Mouse (Mus musculus): ENCODE measurements around the gene Aff3. TPM values are rescaled to one million over a fixed set of nuclear protein-coding genes. Genes with fewer than 3 reads are reported as not detected.

Gene Aff3
- polyA plus RNA-seq, 1 experiment = not detected

DNA sequence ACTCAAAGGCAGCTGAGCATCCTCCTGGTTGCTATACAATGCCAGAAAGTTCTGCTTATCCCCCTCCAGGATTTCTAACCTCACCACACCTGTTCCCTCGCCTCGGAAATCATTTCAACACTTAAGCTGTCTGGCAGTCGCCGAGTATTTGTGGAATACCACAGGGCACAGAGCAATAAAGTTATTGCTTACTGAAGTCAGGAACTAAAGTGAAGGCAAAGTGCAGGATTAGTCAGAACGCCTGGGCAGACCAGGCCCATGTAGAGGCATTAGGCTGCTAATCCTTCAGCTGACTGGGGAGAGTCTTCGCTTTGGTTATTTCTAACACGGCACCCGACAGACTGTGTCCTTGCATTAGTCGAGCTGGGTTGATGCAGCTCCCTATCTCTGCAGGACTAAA, 277.3 kb downstream of the Aff3 start:
- Histone ChIP-seq H3K4me1 (ENCODE audit: control insufficient read depth, insufficient read depth, low read length) (peaks cover 23% of the 10 kb centered on the region), H3K27ac (ENCODE audit: insufficient read depth, low read depth, low read length) (no peak overlapping the region), H3K4me3 (ENCODE audit: insufficient read depth, low read depth, low read length) (no peak overlapping the region)
- TF ChIP-seq POLR2A (IDR thresholded peaks at IDR 0.05; ENCODE audit: insufficient read depth, low read depth, low read length) (no peak), CTCF (IDR thresholded peaks at IDR 0.05; ENCODE audit: insufficient read depth, low read depth, low read length) (no peak)
- WGBS = 87% methylated on average over 9 of the region's 9 CpGs

GRCm38 (mm10) chr1:38384457-38385121, 280.2 kb downstream of the Aff3 start:
- Histone ChIP-seq H3K27ac (ENCODE audit: insufficient read depth, low read depth, low read length) (no peak overlapping the region), H3K4me1 (ENCODE audit: control insufficient read depth, insufficient read depth, low read length) (peaks cover 11% of the 10 kb centered on the region), H3K4me3 (ENCODE audit: insufficient read depth, low read depth, low read length) (no peak overlapping the region)
- TF ChIP-seq POLR2A (IDR thresholded peaks at IDR 0.05; ENCODE audit: insufficient read depth, low read depth, low read length) (no peak), CTCF (IDR thresholded peaks at IDR 0.05; ENCODE audit: insufficient read depth, low read depth, low read length) (no peak)
- 28% methylated on average over 16 of the region's 16 CpGs for WGBS

DNA sequence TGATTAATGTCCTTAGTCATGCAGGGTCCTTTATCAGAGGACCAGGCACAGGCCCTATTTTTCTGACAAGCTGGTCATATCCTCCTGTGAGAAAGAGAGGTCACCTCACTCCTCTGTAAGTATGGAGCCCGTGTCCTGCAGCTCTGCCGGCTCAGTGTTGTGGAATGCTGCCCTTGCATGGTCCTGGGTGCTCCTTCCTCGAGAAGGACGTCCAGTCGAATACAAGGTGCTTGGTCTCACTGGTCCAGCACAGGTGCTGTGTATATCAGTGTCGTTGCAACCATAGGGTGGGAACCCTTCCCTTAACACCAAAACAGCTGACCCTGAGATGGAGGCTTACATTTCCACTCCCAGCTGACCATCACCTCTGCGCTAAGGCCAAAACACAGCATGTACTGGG, 280.7 kb downstream of the Aff3 start:
- TF ChIP-seq POLR2A (IDR thresholded peaks at IDR 0.05; ENCODE audit: insufficient read depth, low read depth, low read length) (no peak), CTCF (IDR thresholded peaks at IDR 0.05; ENCODE audit: insufficient read depth, low read depth, low read length) (no peak)
- H3K27ac ChIP-seq (ENCODE audit: insufficient read depth, low read depth, low read length) = no peak overlapping the region
- H3K4me3 ChIP-seq (ENCODE audit: insufficient read depth, low read depth, low read length) = no peak overlapping the region
- peaks cover 9% of the 10 kb centered on the region for H3K4me1 ChIP-seq (ENCODE audit: control insufficient read depth, insufficient read depth, low read length)
- 92% methylated on average over 7 of the region's 7 CpGs for WGBS

GRCm38 (mm10) chr1:38382683-38383082, 282.1 kb downstream of the Aff3 start:
- 69% methylated on average over 4 of the region's 4 CpGs for WGBS
- Histone ChIP-seq H3K27ac (ENCODE audit: insufficient read depth, low read depth, low read length) (no peak overlapping the region), H3K4me3 (ENCODE audit: insufficient read depth, low read depth, low read length) (no peak overlapping the region), H3K4me1 (ENCODE audit: control insufficient read depth, insufficient read depth, low read length) (peaks cover 6% of the 10 kb centered on the region)
- TF ChIP-seq CTCF (IDR thresholded peaks at IDR 0.05; ENCODE audit: insufficient read depth, low read depth, low read length) (no peak), POLR2A (IDR thresholded peaks at IDR 0.05; ENCODE audit: insufficient read depth, low read depth, low read length) (no peak)

- Histone ChIP-seq H3K27ac (ENCODE audit: insufficient read depth, low read depth, low read length) (no peak overlapping the region), H3K4me1 (ENCODE audit: control insufficient read depth, insufficient read depth, low read length) (no peaks in the 10 kb centered on the region), H3K4me3 (ENCODE audit: insufficient read depth, low read depth, low read length) (no peak overlapping the region)
- TF ChIP-seq CTCF (IDR thresholded peaks at IDR 0.05; ENCODE audit: insufficient read depth, low read depth, low read length) (no peak), POLR2A (IDR thresholded peaks at IDR 0.05; ENCODE audit: insufficient read depth, low read depth, low read length) (no peak)
- WGBS = 92% methylated on average over 3 of the region's 3 CpGs
Observed at GRCm38 (mm10) chr1:38377930-38378329, 286.8 kb downstream of the Aff3 start.

GRCm38 (mm10) chr1:38369166-38369565, 295.6 kb downstream of the Aff3 start:
- no peak overlapping the region for H3K27ac ChIP-seq (ENCODE audit: insufficient read depth, low read depth, low read length)
- TF ChIP-seq CTCF (IDR thresholded peaks at IDR 0.05; ENCODE audit: insufficient read depth, low read depth, low read length) = no peak
- TF ChIP-seq POLR2A (IDR thresholded peaks at IDR 0.05; ENCODE audit: insufficient read depth, low read depth, low read length) = no peak
- H3K4me1 ChIP-seq (ENCODE audit: control insufficient read depth, insufficient read depth, low read length) = peaks cover 6% of the 10 kb centered on the region
- no peak overlapping the region for H3K4me3 ChIP-seq (ENCODE audit: insufficient read depth, low read depth, low read length)
- WGBS = 58% methylated on average over 8 of the region's 8 CpGs

GRCm38 (mm10) chr1:38368081-38368689, 296.6 kb downstream of the Aff3 start:
- TF ChIP-seq CTCF (IDR thresholded peaks at IDR 0.05; ENCODE audit: insufficient read depth, low read depth, low read length) = no peak
- TF ChIP-seq POLR2A (IDR thresholded peaks at IDR 0.05; ENCODE audit: insufficient read depth, low read depth, low read length) = no peak
- WGBS = 80% methylated on average over 6 of the region's 6 CpGs

GRCm38 (mm10) chr1:38367404-38368080, 297.2 kb downstream of the Aff3 start:
- TF ChIP-seq POLR2A (IDR thresholded peaks at IDR 0.05; ENCODE audit: insufficient read depth, low read depth, low read length) (no peak), CTCF (IDR thresholded peaks at IDR 0.05; ENCODE audit: insufficient read depth, low read depth, low read length) (no peak)
- WGBS = 92% methylated on average over 14 of the region's 14 CpGs
- H3K27ac ChIP-seq (ENCODE audit: insufficient read depth, low read depth, low read length) = no peak overlapping the region
- peaks cover 6% of the 10 kb centered on the region for H3K4me1 ChIP-seq (ENCODE audit: control insufficient read depth, insufficient read depth, low read length)
- no peak overlapping the region for H3K4me3 ChIP-seq (ENCODE audit: insufficient read depth, low read depth, low read length)

More at GRCm38 (mm10) chr1:38368081-38368689, 296.6 kb downstream of the Aff3 start:
- H3K4me3 ChIP-seq (ENCODE audit: insufficient read depth, low read depth, low read length) = no peak overlapping the region
- peaks cover 6% of the 10 kb centered on the region for H3K4me1 ChIP-seq (ENCODE audit: control insufficient read depth, insufficient read depth, low read length)
- H3K27ac ChIP-seq (ENCODE audit: insufficient read depth, low read depth, low read length) = no peak overlapping the region

GRCm38 (mm10) chr1:38363856-38364255, 300.9 kb downstream of the Aff3 start:
- peaks cover 9% of the 10 kb centered on the region for H3K4me1 ChIP-seq (ENCODE audit: control insufficient read depth, insufficient read depth, low read length)
- 87% methylated on average over 2 of the region's 2 CpGs for WGBS
- TF ChIP-seq POLR2A (IDR thresholded peaks at IDR 0.05; ENCODE audit: insufficient read depth, low read depth, low read length) (no peak), CTCF (IDR thresholded peaks at IDR 0.05; ENCODE audit: insufficient read depth, low read depth, low read length) (no peak)
- no peak overlapping the region for H3K4me3 ChIP-seq (ENCODE audit: insufficient read depth, low read depth, low read length)
- no peak overlapping the region for H3K27ac ChIP-seq (ENCODE audit: insufficient read depth, low read depth, low read length)
